Mouse (Mus musculus) neural tube, embryonic 12.5 days (tissue): ENCODE data around the gene Gjb2. TPM values are rescaled to one million over a fixed set of nuclear protein-coding genes. Genes with fewer than 3 reads are reported as not detected.

Source experiments
- ATAC-seq: fragments of 200-750 bp; cut with Nextera tagmentation; 2 replicates; pipeline ENCODE4 v1.8.0; 2017; ENCODE audit warnings: low read depth, mild to moderate bottlenecking, moderate TSS enrichment, moderate library complexity; ENCODE audit not compliant: low FRiP score
- H3K27ac ChIP-seq: fragments of 300-500 bp; sonication (generic); 2 replicates; pipeline ENCODE4 v1.5.1; 2016
- H3K27me3 ChIP-seq: fragments of 300-500 bp; sonication (generic); replicated peaks from 2 replicates; pipeline ENCODE4 v1.6.1; 2016; ENCODE audit warnings: mild to moderate bottlenecking
- H3K36me3 ChIP-seq: fragments of 300-500 bp; sonication (generic); 2 replicates; pipeline ENCODE4 v1.6.1; 2016; ENCODE audit warnings: mild to moderate bottlenecking
- H3K4me1 ChIP-seq: fragments of 300-500 bp; sonication (generic); 2 replicates; pipeline ENCODE4 v1.6.1; 2016
- H3K4me2 ChIP-seq: fragments of 300-500 bp; sonication (generic); replicated peaks from 2 replicates; pipeline ENCODE4 v1.6.1; 2016; ENCODE audit warnings: mild to moderate bottlenecking
- H3K4me3 ChIP-seq: fragments of 300-500 bp; sonication (generic); 2 replicates; pipeline ENCODE4 v1.5.1; 2016
- H3K9ac ChIP-seq: fragments of 300-500 bp; sonication (generic); 2 replicates; pipeline ENCODE4 v1.6.1; 2016; ENCODE audit warnings: mild to moderate bottlenecking
- H3K9me3 ChIP-seq: fragments of 300-500 bp; sonication (generic); 2 replicates; pipeline ENCODE4 v1.6.1; 2016; ENCODE audit warnings: mild to moderate bottlenecking
- WGBS: fragments of 180-500 bp; shearing (Covaris S2); methylation state at CpG from one replicate; pipeline ENCODE4 v1.1.7; 2016; 5-methylcytosine and 5-hydroxymethylcytosine counted together
- polyA plus RNA-seq: library from polyadenylated mRNA; unstranded; fragments of >200 nt; fragmentation: Nextera tagmentation; extraction: Ambion mirVana; gene quantifications from 2 replicates; pipeline ENCODE4 v1.2.1, GENCODE M21; 2016

Gjb2 gene
- polyA plus RNA-seq: 25.3 and 29.6 TPM in 2 replicates

GRCm38 (mm10) chr14:57104106-57105023, at the start of gene Gjb2:
Gene Gjb2 (minus strand): TSS chr14:57104702.
- peak within 1 kb of the TSS; percentile 51 for H3K9ac ChIP-seq
- under 1% methylated on average over 101 of the region's 101 CpGs for WGBS
- H3K27me3 ChIP-seq: peaks cover 61% of the 10 kb centered on the region
- no peaks in the 10 kb centered on the region for H3K36me3 ChIP-seq
- peak within 1 kb of the TSS; percentile 60 for H3K4me3 ChIP-seq
- no peaks in the 10 kb centered on the region for H3K9me3 ChIP-seq
- no peak within 1 kb of the TSS for H3K27ac ChIP-seq
- peak within 1 kb of the TSS; percentile 100 for H3K4me2 ChIP-seq
- peak; percentile 73 for ATAC-seq
- peaks cover 17% of the 10 kb centered on the region for H3K4me1 ChIP-seq

DNA sequence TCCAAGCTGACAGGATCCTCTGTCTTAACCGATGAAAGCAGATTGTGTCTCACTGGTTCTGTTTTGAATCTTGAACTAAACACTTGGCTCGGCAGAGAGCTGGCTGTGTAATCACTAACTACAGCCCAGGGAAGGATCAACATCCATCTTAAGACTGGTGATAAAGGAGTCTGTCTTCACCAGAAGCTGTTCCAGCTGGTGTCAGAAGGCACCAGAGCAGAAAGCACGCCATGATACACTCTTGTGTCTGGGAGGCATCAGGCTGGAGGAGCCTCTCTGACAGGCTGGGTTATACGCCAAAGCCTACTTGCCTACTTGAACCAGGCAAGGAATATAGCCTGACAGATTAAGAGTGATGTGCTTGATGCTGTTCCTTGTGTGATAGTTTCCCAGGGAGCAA, 41.2 kb upstream of the Gjb2 start:
- H3K4me2 ChIP-seq: no peak overlapping the region
- no peaks in the 10 kb centered on the region for H3K9me3 ChIP-seq
- H3K27me3 ChIP-seq: no peaks in the 10 kb centered on the region
- no peak overlapping the region for H3K4me3 ChIP-seq
- 70% methylated on average over 4 of the region's 4 CpGs for WGBS
- ATAC-seq: no peak
- H3K27ac ChIP-seq: no peak overlapping the region
- no peaks in the 10 kb centered on the region for H3K4me1 ChIP-seq
- H3K36me3 ChIP-seq: no peaks in the 10 kb centered on the region
- no peak overlapping the region for H3K9ac ChIP-seq

GRCm38 (mm10) chr14:57135265-57135664, 30.8 kb upstream of the Gjb2 start:
- WGBS: 15% methylated on average over 8 of the region's 8 CpGs
- H3K9me3 ChIP-seq: no peaks in the 10 kb centered on the region
- no peak overlapping the region for H3K4me2 ChIP-seq
- no peak overlapping the region for H3K4me3 ChIP-seq
- peak; percentile 55; the same call in 1 of the 2 replicates for ATAC-seq
- peaks cover 24% of the 10 kb centered on the region for H3K4me1 ChIP-seq
- no peaks in the 10 kb centered on the region for H3K36me3 ChIP-seq
- H3K27ac ChIP-seq: no peak overlapping the region
- no peak overlapping the region for H3K9ac ChIP-seq
- H3K27me3 ChIP-seq: peaks cover 55% of the 10 kb centered on the region

GRCm38 (mm10) chr14:57133161-57133661, 28.7 kb upstream of the Gjb2 start, which contains the start of gene Gjb6:
Gene Gjb6 (minus strand): TSS chr14:57133611.
- peak within 1 kb of the TSS; percentile 35 for H3K4me3 ChIP-seq
- H3K27ac ChIP-seq: no peak within 1 kb of the TSS
- H3K4me2 ChIP-seq: peak within 1 kb of the TSS; percentile 69
- ATAC-seq: peak; percentile 4; the same call in 1 of the 2 replicates
- H3K4me1 ChIP-seq: peaks cover 24% of the 10 kb centered on the region
- H3K9ac ChIP-seq: 0 out of 2 replicates have a peak within 1 kb of the TSS, but pooled peaks have one; percentile 33
- no peaks in the 10 kb centered on the region for H3K36me3 ChIP-seq
- WGBS: 1% methylated on average over 33 of the region's 33 CpGs
- no peaks in the 10 kb centered on the region for H3K9me3 ChIP-seq
- peaks cover 50% of the 10 kb centered on the region for H3K27me3 ChIP-seq

DNA sequence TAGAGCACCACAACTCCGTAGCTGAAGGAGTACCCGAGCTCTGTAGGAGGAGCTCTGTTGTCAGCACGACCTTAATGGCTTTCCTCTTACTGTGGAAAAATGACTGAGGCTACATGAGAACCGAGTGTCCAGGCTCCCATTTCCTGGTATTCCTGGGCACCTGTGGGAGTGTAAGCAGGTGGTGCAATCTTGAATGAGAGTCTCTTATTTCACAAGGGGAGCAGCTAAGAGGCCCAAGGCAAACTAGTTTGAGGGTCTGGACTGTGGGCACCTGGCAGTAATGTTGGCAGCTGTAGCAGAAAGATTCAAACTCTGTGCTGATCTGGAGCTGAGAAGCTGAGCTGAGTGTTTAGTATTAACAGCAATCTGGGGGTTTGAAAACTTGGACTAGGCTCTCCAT, 22.9 kb upstream of the Gjb2 start:
- no peak overlapping the region for H3K27ac ChIP-seq
- no peaks in the 10 kb centered on the region for H3K9me3 ChIP-seq
- H3K27me3 ChIP-seq: peaks cover 11% of the 10 kb centered on the region
- H3K4me3 ChIP-seq: no peak overlapping the region
- no peaks in the 10 kb centered on the region for H3K36me3 ChIP-seq
- WGBS: 79% methylated on average over 4 of the region's 4 CpGs
- no peak for ATAC-seq
- no peak overlapping the region for H3K4me2 ChIP-seq
- H3K9ac ChIP-seq: no peak overlapping the region
- H3K4me1 ChIP-seq: no peaks in the 10 kb centered on the region

GRCm38 (mm10) chr14:57122295-57122694, 17.8 kb upstream of the Gjb2 start:
- Histone ChIP-seq H3K36me3 (no peaks in the 10 kb centered on the region), H3K9me3 (no peaks in the 10 kb centered on the region), H3K9ac (no peak overlapping the region), H3K4me2 (no peak overlapping the region), H3K4me3 (no peak overlapping the region), H3K27ac (no peak overlapping the region), H3K27me3 (no peaks in the 10 kb centered on the region), H3K4me1 (no peaks in the 10 kb centered on the region)
- no peak for ATAC-seq
- 87% methylated on average over 7 of the region's 7 CpGs for WGBS

GRCm38 (mm10) chr14:57115823-57116544, 11.5 kb upstream of the Gjb2 start, which contains the start of gene Gm4491:
Gene Gm4491 (minus strand): TSS chr14:57115883.
- H3K9ac ChIP-seq: no peak within 1 kb of the TSS
- no peak within 1 kb of the TSS for H3K4me3 ChIP-seq
- H3K9me3 ChIP-seq: no peaks in the 10 kb centered on the region
- WGBS: 16% methylated on average over 13 of the region's 13 CpGs
- H3K36me3 ChIP-seq: no peaks in the 10 kb centered on the region
- H3K27ac ChIP-seq: no peak within 1 kb of the TSS
- H3K27me3 ChIP-seq: no peaks in the 10 kb centered on the region
- peaks cover 8% of the 10 kb centered on the region for H3K4me1 ChIP-seq
- ATAC-seq: peak; percentile 58
- peak within 1 kb of the TSS; percentile 36 for H3K4me2 ChIP-seq

DNA sequence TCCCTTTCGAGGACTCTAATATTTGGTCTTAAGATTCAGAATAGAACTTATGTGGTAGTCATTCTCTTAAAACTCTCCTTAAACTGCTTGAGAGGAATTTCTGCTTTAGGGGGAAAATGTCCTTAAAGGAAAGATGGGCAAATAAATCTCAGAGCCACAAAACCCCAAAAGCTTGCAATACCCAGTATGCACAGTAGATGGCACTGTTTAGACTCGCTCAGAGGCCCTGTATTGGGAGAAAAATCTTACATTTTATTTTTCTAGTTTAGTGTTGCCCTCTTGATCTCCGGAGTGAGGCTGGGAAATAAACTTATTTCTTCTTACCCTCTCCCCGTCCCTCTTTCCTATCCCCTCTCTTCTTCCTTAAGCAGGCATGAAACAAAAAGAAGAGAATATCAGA, 4.7 kb upstream of the Gjb2 start:
- no peak overlapping the region for H3K4me3 ChIP-seq
- no peak overlapping the region for H3K27ac ChIP-seq
- H3K4me1 ChIP-seq: peaks cover 9% of the 10 kb centered on the region
- no peak overlapping the region for H3K4me2 ChIP-seq
- H3K36me3 ChIP-seq: no peaks in the 10 kb centered on the region
- ATAC-seq: no peak
- no peaks in the 10 kb centered on the region for H3K9me3 ChIP-seq
- WGBS: 8% methylated on average over 4 of the region's 4 CpGs
- H3K27me3 ChIP-seq: peaks cover 34% of the 10 kb centered on the region
- H3K9ac ChIP-seq: no peak overlapping the region

- Histone ChIP-seq H3K4me2 (no peak overlapping the region), H3K27ac (no peak overlapping the region), H3K27me3 (peaks cover 47% of the 10 kb centered on the region), H3K4me1 (peaks cover 17% of the 10 kb centered on the region), H3K9ac (no peak overlapping the region), H3K4me3 (no peak overlapping the region), H3K36me3 (no peaks in the 10 kb centered on the region), H3K9me3 (no peaks in the 10 kb centered on the region)
- ATAC-seq: no peak
- 69% methylated on average over 5 of the region's 5 CpGs for WGBS
These were observed 3.4 kb upstream of the Gjb2 start for GRCm38 (mm10) chr14:57107916-57108315.

GRCm38 (mm10) chr14:57107091-57107490, 2.6 kb upstream of the Gjb2 start:
- WGBS: 78% methylated on average over 8 of the region's 8 CpGs
- no peak for ATAC-seq
- H3K4me3 ChIP-seq: no peak overlapping the region
- peaks cover 55% of the 10 kb centered on the region for H3K27me3 ChIP-seq
- no peaks in the 10 kb centered on the region for H3K9me3 ChIP-seq
- no peak overlapping the region for H3K4me2 ChIP-seq
- no peak overlapping the region for H3K9ac ChIP-seq
- no peak overlapping the region for H3K27ac ChIP-seq
- H3K36me3 ChIP-seq: no peaks in the 10 kb centered on the region
- peaks cover 17% of the 10 kb centered on the region for H3K4me1 ChIP-seq

- H3K4me1 ChIP-seq: peaks cover 17% of the 10 kb centered on the region
- no peak overlapping the region for H3K4me3 ChIP-seq
- H3K9ac ChIP-seq: no peak overlapping the region
- WGBS: 45% methylated on average over 11 of the region's 11 CpGs
- no peak overlapping the region for H3K27ac ChIP-seq
- no peak for ATAC-seq
- H3K27me3 ChIP-seq: peaks cover 61% of the 10 kb centered on the region
- no peaks in the 10 kb centered on the region for H3K9me3 ChIP-seq
- H3K36me3 ChIP-seq: no peaks in the 10 kb centered on the region
- H3K4me2 ChIP-seq: no peak overlapping the region
These were observed 1.2 kb upstream of the Gjb2 start for GRCm38 (mm10) chr14:57105721-57106120.

DNA sequence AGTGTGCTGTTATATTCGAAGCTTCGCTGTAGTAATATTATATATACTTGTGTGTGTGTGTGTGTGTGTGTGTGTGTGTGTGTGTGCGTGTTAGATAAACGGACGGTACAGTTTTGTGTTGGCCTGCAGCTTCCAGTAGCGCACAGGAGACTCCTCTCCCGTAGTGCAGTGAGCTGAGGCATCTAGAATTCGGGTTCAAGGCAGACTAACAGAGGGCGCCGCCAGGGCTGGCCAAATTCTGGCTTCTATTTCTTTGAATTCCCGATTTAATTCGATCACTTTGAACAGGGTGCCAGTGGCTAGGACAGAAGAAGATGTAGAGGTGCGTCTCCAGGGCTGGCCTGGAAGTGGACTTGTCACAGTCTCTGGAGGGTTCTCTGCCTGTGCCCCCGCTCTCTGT, 609 bp upstream of the Gjb2 start:
- Histone ChIP-seq H3K4me3 (0 out of 2 replicates have a peak overlapping the region, but pooled peaks have one; percentile 60), H3K4me1 (peaks cover 17% of the 10 kb centered on the region), H3K27me3 (peaks cover 61% of the 10 kb centered on the region), H3K9me3 (no peaks in the 10 kb centered on the region), H3K27ac (no peak overlapping the region), H3K9ac (no peak overlapping the region), H3K36me3 (no peaks in the 10 kb centered on the region), H3K4me2 (peak overlapping the region; percentile 100)
- 10% methylated on average over 14 of the region's 14 CpGs for WGBS
- ATAC-seq: no peak
